Mouse (Mus musculus) olfactory bulb, adult 2 months (tissue): Measurements from ENCODE around the gene Pacrg.

Source experiments
- CTCF ChIP-seq: fragments of 200-500 bp; IDR thresholded peaks from 2 replicates; pipeline ENCODE4 v1.5.1; 2012; ENCODE audit warnings: low read depth, mild to moderate bottlenecking, low read length, moderate library complexity; ENCODE audit not compliant: insufficient read depth
- POLR2A ChIP-seq: fragments of 200-500 bp; IDR thresholded peaks from 2 replicates; pipeline ENCODE4 v1.6.1; 2012; ENCODE audit warnings: mild to moderate bottlenecking, low read depth, low read length, moderate library complexity; ENCODE audit not compliant: insufficient read depth

GRCm38 (mm10) chr17:10366577-10366976 lies 473.5 kb downstream of the Pacrg start:
- TF ChIP-seq CTCF = no peak
- no peak for TF ChIP-seq POLR2A
